Mouse (Mus musculus) thymus, adult 18-20 months (tissue): ENCODE measurements around the gene Ifitm6.
"Not testable (repeated sequence)": the region's sequence is repeated elsewhere in the genome, so short reads cannot be mapped to it uniquely, and the experiment has no call there.

Experiments
- DNase-seq, 2 experiments: peaks; one replicate each; pipeline ENCODE4 v3.0.0; 2022; ENCODE audit warnings: mixed read lengths in 2 of 2

The Ifitm6 gene

DNA sequence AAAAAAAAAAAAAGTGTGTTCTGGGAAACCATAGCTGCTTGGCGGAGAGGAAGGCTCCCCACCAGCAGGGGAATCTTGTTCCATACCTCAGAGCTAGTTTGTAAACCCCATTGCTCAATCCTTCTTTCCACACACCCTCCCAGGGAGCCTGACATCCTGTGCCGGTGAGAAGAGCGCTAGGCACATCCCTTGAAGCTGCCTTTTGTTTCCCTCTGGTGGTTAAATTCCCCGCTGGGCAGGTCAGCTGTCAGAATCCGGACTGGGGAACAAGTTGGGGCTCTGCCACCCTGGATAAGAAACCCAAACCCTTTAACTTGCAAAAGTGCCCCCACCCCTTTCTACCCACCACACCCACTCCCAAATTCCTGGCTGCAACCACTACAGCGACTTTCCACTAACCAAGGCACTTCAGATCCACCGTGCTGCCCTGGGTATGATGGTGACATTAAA lies 9.4 kb downstream of the Ifitm6 start:
- no peak for DNase-seq

- DNase-seq, result no peak
These were observed 10.8 kb downstream of the Ifitm6 start for GRCm38 (mm10) chr7:141006914-141007313.

GRCm38 (mm10) chr7:141006446-141006845 lies 11.3 kb downstream of the Ifitm6 start:
- no peak for DNase-seq

DNA sequence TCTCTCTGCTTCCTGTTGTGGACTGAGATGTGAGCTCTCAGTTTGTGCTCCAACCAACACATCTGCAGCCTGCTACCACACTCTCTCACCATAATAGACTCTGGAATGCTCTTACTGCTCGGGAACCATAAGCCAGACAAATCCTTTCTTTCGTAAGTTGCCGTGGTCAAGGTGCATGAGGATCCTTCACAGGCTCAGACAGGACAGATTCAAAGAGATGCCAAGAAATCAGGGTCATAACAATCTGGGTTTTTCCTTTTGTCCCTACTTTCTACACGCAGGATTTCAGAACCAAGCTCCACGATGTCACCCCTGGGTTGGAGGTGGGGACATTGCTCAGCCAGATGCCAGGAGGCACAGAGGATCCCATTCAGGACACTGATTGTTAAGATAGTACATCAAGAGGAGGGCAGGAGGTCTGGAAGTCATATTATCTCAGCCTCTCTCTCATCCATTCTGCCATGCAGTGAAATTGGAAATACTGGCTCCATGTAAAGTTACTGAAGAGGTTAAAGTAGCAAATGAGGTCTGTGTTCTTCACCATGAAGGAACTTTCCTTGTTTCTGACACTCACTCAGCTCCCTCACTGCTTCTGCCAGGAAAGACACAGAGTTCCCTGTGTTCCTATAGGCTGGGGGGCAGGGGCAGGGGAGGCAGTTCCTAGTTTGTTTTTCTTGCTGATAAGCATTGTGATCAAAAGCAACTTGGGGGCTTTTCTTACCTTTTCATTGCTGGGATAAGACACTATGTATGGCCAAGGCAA lies 14.3 kb downstream of the Ifitm6 start:
- DNase-seq, result no peak

GRCm38 (mm10) chr7:141000881-141001708 lies 16.6 kb downstream of the Ifitm6 start:
- no peak for DNase-seq

DNA sequence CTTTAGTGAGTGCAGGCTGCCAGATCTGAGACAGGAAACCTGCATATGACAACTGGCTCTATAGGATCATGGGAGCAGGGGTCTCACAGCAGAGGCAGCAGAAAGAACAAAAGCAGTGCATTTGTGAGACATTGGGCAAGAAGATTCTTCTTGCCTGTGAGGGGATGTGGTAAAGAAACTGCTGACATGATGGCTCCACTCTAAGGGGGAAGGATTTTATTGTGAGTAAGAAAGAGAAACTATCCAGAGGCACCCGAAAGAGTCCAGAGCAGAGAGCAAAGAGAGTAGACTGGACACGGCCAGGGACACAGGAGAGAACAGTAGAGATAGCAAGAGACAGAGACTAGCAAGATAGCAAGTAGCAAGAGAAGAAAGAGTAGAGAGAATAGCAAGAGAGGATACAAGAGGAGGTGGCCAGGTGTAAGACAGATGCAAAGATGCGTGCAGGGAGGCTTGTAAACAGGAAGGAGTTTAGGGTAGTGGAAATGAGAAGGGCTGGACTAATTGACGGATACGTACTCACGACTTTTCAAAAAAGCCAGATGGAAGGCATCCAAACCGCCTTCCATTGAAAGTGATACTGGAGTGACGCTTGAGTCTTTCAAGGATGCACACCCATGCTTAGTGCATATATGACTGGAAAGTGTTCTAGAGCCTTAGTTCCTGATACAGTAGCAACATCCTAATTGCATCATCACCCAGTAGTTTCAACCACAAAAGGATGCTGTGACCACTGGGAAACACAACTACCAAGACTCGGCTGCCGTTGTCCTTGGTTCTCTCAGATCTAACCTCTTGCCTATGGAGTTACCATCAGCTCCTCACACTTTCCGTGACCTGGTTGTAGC lies 18.6 kb downstream of the Ifitm6 start:
- no peak for DNase-seq

DNA sequence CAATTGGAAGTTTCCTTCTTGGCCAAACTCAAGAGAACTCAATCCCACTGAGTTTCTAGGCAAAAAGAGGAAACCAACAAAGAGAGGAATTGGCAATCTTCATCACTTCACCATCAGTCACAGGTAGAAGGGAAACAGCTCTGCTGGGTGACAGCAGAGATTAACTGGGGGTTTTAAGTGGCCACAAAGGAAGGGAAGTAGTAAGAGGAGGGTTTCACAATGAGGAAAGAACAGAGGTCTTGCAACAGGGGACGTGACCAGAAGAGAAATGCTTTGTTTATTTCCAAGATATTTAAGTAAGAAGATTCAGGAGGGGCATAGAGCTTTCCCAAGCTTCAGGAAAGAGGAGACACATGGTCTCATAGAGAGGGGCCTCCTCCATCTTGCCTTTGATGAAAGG lies 19.9 kb downstream of the Ifitm6 start:
- no peak for DNase-seq

GRCm38 (mm10) chr7:140991117-140991689 lies 26.5 kb downstream of the Ifitm6 start:
- no peak for DNase-seq

- DNase-seq, result no peak
These were observed 27.1 kb downstream of the Ifitm6 start for GRCm38 (mm10) chr7:140990622-140991021.

DNA sequence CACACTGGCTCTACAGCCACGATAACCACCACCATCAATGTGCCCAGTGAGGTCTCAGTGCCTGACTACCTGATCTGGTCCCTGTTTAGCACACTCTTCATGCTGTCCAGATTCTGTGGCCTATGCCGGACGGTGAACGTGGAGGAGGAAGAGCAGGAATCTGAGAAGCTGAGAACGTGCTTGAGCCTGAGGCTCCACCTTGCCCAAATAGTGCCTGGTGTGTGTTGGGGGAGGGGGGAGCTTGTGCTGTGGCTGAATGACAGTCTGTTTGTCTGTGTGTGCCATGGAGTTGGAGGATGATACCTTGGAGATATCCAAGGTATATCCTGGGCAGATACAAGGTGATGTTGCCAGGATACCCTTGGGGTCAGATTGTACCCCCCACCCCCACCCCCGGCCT lies 27.5 kb downstream of the Ifitm6 start:
- no peak for DNase-seq

- no peak for DNase-seq
These were observed 28.7 kb downstream of the Ifitm6 start for GRCm38 (mm10) chr7:140989022-140989421.

GRCm38 (mm10) chr7:140987182-140988138 lies 30.3 kb downstream of the Ifitm6 start:
- no peak for DNase-seq

GRCm38 (mm10) chr7:140982971-140983370 lies 34.8 kb downstream of the Ifitm6 start:
- DNase-seq, result no peak

- no peak for DNase-seq
These were observed 36.0 kb downstream of the Ifitm6 start for GRCm38 (mm10) chr7:140981704-140982103.

- DNase-seq, result not testable (repeated sequence)
These were observed 41.0 kb downstream of the Ifitm6 start for GRCm38 (mm10) chr7:140976720-140977119.

DNA sequence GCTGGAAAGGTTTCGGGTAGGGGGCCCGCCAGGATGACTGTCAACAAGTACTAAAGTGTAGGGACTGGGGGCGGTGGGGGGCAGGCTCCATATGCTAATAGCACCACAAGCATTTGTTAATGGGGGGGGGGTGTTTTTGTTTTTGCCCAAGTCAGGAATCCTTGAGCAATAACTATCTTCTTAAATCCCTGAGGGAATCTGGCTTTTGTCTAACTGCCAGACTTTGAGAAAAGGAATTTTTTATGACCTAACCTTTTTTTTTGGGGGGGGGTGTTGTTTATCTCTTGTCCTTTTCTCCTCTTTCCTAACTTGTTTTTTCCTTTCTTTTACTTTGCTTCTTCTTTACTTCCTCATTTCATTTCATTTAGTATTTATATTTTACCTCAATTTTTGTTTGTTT lies 42.3 kb downstream of the Ifitm6 start:
- no peak for DNase-seq

DNA sequence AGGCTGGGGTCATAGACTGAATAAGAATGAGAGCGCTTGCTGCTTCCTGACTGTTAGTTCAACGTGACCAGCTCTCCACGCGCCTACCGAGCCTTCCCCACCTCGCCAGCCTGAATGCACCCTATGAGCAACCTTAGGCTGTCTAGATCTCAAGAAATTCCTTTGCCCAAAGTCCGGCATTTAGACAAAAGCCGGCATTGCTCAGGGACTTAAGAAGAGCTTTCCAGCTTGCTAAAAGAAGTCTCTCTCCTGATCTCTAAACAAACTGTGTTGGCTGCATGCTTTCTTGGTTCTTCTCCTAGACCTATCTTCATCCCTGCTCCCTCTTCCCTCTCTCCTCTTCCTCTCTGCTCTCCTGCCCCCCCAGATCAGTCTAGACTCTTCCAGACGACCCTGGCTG lies 42.8 kb downstream of the Ifitm6 start:
- DNase-seq, result no peak

GRCm38 (mm10) chr7:140973396-140974165 lies 44.1 kb downstream of the Ifitm6 start:
- DNase-seq, result no peak

DNA sequence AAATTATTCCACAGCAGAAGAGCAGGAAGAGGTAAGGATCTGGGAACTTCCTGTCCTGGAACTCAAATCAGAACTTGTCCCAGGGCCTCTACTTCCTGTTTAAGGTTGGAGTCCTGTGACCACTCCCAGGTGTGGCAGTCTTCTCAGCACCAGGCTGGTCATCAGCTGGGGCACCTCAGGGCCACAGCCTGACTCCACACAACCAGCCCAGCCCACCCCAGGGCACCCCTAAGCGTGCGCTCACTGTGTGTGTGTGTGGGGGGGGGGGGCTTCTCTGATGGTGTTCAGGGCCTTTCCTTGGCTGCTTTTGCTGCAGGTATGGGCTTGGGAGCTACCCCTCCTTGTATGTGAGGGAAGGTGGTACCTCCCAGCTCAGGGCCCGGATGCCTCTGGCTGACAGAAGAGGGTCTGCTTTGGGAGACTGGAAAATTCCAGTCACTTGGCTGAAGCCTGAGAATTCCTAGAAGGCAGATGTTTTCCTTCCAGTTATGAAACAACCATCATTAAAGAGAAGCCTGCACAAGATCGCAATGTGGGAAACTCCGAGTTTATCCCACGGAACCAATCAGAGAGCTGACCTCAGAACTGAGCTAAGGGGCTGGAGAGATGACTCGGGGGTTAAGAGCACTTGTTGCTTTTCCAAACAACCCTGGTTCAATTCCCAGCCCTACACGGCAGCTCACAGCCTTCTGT lies 46.1 kb downstream of the Ifitm6 start:
- no peak for DNase-seq

DNA sequence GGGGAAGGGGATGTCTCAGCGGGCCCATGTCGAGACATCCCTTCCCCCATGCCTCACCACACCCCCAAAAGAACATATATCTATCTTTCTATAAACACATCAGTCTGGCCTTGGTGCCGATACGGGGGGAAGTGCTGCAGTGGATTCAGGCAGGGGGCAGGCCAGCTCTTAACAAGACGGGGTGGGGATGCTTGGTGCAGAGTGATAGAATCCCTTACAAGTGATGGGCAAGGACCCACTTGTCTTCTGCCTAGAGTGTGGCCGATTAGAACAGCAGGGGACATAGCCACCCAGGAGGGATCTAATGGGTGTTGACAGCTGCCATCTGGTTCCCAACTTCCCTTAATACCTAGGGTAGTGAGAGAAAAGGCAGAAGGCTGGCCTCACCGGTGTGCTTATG lies 46.8 kb downstream of the Ifitm6 start:
- DNase-seq, result no peak
